Mouse (Mus musculus) hindbrain, embryonic 12.5 days (tissue): Measurements from ENCODE around the gene Gck. TPM values are rescaled to one million over a fixed set of nuclear protein-coding genes. Genes with fewer than 3 reads are reported as not detected.
"Not testable (repeated sequence)": the region's sequence is repeated elsewhere in the genome, so short reads cannot be mapped to it uniquely, and the experiment has no call there.

Source experiments
- ATAC-seq: fragments of 200-750 bp; cut with Nextera tagmentation; 2 replicates; pipeline ENCODE4 v1.8.0; 2017; ENCODE audit warnings: moderate TSS enrichment; ENCODE audit not compliant: low FRiP score
- H3K27ac ChIP-seq: fragments of 300-500 bp; sonication (generic); 2 replicates; pipeline ENCODE4 v1.5.1; 2016; ENCODE audit warnings: mild to moderate bottlenecking
- H3K27me3 ChIP-seq: fragments of 300-500 bp; sonication (generic); 2 replicates; pipeline ENCODE4 v1.6.1; 2016; ENCODE audit warnings: mild to moderate bottlenecking
- H3K36me3 ChIP-seq: fragments of 300-500 bp; sonication (generic); 2 replicates; pipeline ENCODE4 v1.6.1; 2016; ENCODE audit warnings: mild to moderate bottlenecking
- H3K4me1 ChIP-seq: fragments of 300-500 bp; sonication (generic); 2 replicates; pipeline ENCODE4 v1.6.1; 2016
- H3K4me2 ChIP-seq: fragments of 300-500 bp; sonication (generic); replicated peaks from 2 replicates; pipeline ENCODE4 v1.6.1; 2016; ENCODE audit warnings: mild to moderate bottlenecking
- H3K4me3 ChIP-seq: fragments of 300-500 bp; sonication (generic); 2 replicates; pipeline ENCODE4 v1.5.1; 2016; ENCODE audit warnings: mild to moderate bottlenecking
- H3K9ac ChIP-seq: fragments of 300-500 bp; sonication (generic); 2 replicates; pipeline ENCODE4 v1.6.1; 2016; ENCODE audit warnings: mild to moderate bottlenecking, moderate library complexity
- H3K9me3 ChIP-seq: fragments of 300-500 bp; sonication (generic); replicated peaks from 2 replicates; pipeline ENCODE4 v1.6.1; 2016; ENCODE audit warnings: mild to moderate bottlenecking
- WGBS: fragments of 180-500 bp; shearing (Covaris S2); methylation state at CpG from one replicate; pipeline ENCODE4 v1.1.7; 2016; 5-methylcytosine and 5-hydroxymethylcytosine counted together
- polyA plus RNA-seq: library from polyadenylated mRNA; unstranded; fragments of >200 nt; fragmentation: Nextera tagmentation; extraction: Ambion mirVana; gene quantifications from 2 replicates; pipeline ENCODE4 v1.2.1, GENCODE M21; 2016

Gck gene
- polyA plus RNA-seq, 1 experiment from 2014 or later = 3.6 TPM

GRCm38 (mm10) chr11:5903844-5904243 lies 46.0 kb downstream of the Gck start:
- 89% methylated on average over 2 of the region's 2 CpGs for WGBS
- peak overlapping the region; percentile 40; the same call in 1 of the 2 replicates for H3K27ac ChIP-seq
- no peak for ATAC-seq
- peaks cover 14% of the 10 kb centered on the region for H3K27me3 ChIP-seq
- H3K9ac ChIP-seq = no peak overlapping the region
- H3K4me1 ChIP-seq = peaks cover 26% of the 10 kb centered on the region
- H3K4me3 ChIP-seq = no peak overlapping the region
- no peak overlapping the region for H3K4me2 ChIP-seq
- no peaks in the 10 kb centered on the region for H3K9me3 ChIP-seq
- no peaks in the 10 kb centered on the region for H3K36me3 ChIP-seq

DNA sequence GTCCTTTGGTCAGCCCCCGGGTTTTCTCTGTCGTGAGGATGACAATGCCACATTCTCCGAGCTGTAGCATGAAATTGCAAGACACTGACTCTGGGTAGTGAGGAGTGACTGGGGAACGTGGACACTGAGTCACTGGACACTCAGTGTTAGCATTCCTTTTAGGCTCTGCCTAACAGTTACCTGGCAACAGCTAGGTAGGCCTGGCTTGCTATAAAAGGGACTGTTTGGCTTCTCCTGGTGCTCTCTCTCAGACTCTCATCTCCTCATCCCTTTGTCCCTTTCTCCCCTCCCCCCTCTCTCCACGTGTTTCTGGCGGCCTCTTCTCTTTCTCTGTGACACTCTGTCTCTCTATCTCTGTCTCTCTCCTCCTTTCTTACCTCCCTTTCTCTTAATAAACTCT lies 47.5 kb downstream of the Gck start:
- Histone ChIP-seq H3K9me3 (no peaks in the 10 kb centered on the region), H3K4me3 (peak overlapping the region; percentile 38), H3K9ac (peak overlapping the region; percentile 58), H3K4me1 (peaks cover 32% of the 10 kb centered on the region), H3K27me3 (peaks cover 25% of the 10 kb centered on the region), H3K27ac (peak overlapping the region; percentile 75), H3K4me2 (peak overlapping the region; percentile 73), H3K36me3 (no peaks in the 10 kb centered on the region)
- peak; percentile 51; the same call in 1 of the 2 replicates for ATAC-seq
- WGBS = 3% methylated on average over 6 of the region's 6 CpGs

GRCm38 (mm10) chr11:5901950-5902349 lies 47.9 kb downstream of the Gck start:
- Histone ChIP-seq H3K27ac (peak overlapping the region; percentile 75), H3K27me3 (peaks cover 29% of the 10 kb centered on the region), H3K4me2 (peak overlapping the region; percentile 73), H3K9me3 (no peaks in the 10 kb centered on the region), H3K4me3 (peak overlapping the region; percentile 38), H3K4me1 (peaks cover 36% of the 10 kb centered on the region), H3K36me3 (no peaks in the 10 kb centered on the region), H3K9ac (peak overlapping the region; percentile 58)
- under 1% methylated on average over 32 of the region's 32 CpGs for WGBS
- ATAC-seq = peak; percentile 81

DNA sequence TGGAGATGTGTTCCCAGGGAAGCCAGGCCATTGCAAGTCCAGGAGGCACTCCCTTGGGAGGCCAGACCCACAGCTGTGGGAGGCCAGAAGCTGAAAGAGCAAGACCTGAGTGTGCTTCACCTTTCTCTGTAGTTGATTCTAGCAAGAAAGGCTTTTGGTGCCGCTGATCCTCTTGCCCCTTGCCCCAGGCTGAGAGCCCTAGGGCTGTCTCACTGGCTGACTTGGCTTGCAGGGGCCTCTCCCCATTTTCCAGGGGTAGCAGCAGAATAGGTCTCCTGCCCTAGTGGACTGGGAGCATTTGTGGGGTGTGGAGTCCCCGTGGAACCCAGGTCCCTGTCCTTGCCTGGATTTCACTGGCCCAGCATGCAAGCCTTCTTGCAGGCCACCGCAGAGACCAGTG lies 48.6 kb downstream of the Gck start:
- Histone ChIP-seq H3K27ac (peak overlapping the region; percentile 75), H3K9me3 (no peaks in the 10 kb centered on the region), H3K4me1 (peaks cover 36% of the 10 kb centered on the region), H3K4me3 (peak overlapping the region; percentile 38), H3K9ac (peak overlapping the region; percentile 58), H3K27me3 (peaks cover 32% of the 10 kb centered on the region), H3K36me3 (no peaks in the 10 kb centered on the region), H3K4me2 (peak overlapping the region; percentile 73)
- WGBS = 22% methylated on average over 3 of the region's 3 CpGs
- ATAC-seq = no peak

GRCm38 (mm10) chr11:5899286-5899685 lies 50.6 kb downstream of the Gck start:
- peaks cover 36% of the 10 kb centered on the region for H3K27me3 ChIP-seq
- no peak overlapping the region for H3K4me3 ChIP-seq
- H3K9me3 ChIP-seq = no peaks in the 10 kb centered on the region
- no peak overlapping the region for H3K27ac ChIP-seq
- peaks cover 38% of the 10 kb centered on the region for H3K4me1 ChIP-seq
- H3K9ac ChIP-seq = no peak overlapping the region
- 91% methylated on average over 10 of the region's 10 CpGs for WGBS
- H3K36me3 ChIP-seq = no peaks in the 10 kb centered on the region
- no peak for ATAC-seq
- no peak overlapping the region for H3K4me2 ChIP-seq

- Histone ChIP-seq H3K9me3 (no peaks in the 10 kb centered on the region), H3K4me1 (peaks cover 38% of the 10 kb centered on the region), H3K4me3 (no peak within 1 kb of the TSS), H3K9ac (no peak within 1 kb of the TSS), H3K36me3 (no peaks in the 10 kb centered on the region), H3K4me2 (no peak within 1 kb of the TSS), H3K27me3 (peaks cover 36% of the 10 kb centered on the region), H3K27ac (no peak within 1 kb of the TSS)
- WGBS = 70% methylated on average over 5 of the region's 5 CpGs
- no peak for ATAC-seq
Observed at GRCm38 (mm10) chr11:5898531-5898930, 51.4 kb downstream of the Gck start, which contains the start of gene Myl7. TSS of gene Myl7 (minus strand) at chr11:5898782.

GRCm38 (mm10) chr11:5897839-5898238 lies 52.0 kb downstream of the Gck start:
- no peak for ATAC-seq
- H3K9ac ChIP-seq = no peak overlapping the region
- H3K4me2 ChIP-seq = no peak overlapping the region
- H3K27me3 ChIP-seq = peaks cover 34% of the 10 kb centered on the region
- no peak overlapping the region for H3K4me3 ChIP-seq
- no peaks in the 10 kb centered on the region for H3K9me3 ChIP-seq
- H3K36me3 ChIP-seq = no peaks in the 10 kb centered on the region
- H3K4me1 ChIP-seq = peaks cover 37% of the 10 kb centered on the region
- 10% methylated on average over 10 of the region's 10 CpGs for WGBS
- H3K27ac ChIP-seq = no peak overlapping the region

- H3K36me3 ChIP-seq = no peaks in the 10 kb centered on the region
- H3K4me3 ChIP-seq = no peak overlapping the region
- no peak overlapping the region for H3K9ac ChIP-seq
- peaks cover 30% of the 10 kb centered on the region for H3K27me3 ChIP-seq
- 15% methylated on average over 16 of the region's 16 CpGs for whole genome bisulfite sequencing
- H3K4me2 ChIP-seq = no peak overlapping the region
- H3K4me1 ChIP-seq = peaks cover 37% of the 10 kb centered on the region
- no peak overlapping the region for H3K27ac ChIP-seq
- no peak for ATAC-seq
- no peaks in the 10 kb centered on the region for H3K9me3 ChIP-seq
Observed at GRCm38 (mm10) chr11:5897230-5897629, 52.7 kb downstream of the Gck start.

DNA sequence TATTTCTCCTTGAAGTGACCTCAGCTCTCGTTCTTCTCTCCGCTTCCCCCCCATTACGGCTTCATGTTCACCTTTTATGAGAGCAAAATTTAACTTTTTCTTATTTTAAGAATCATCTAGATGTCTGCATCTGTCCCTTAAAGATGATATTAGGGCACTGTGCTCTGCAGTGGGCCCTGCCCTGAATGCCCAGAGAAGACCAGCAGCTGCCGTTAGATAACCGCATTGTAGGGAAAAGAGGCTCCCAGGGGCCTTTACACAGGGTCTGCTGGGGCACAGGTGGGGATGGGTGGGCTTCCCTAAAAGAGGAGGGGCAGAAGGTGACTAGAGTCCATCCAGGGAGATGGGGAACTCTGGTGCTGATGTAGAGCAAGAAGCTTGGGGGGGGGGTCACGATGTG lies 56.1 kb downstream of the Gck start:
- peaks cover 21% of the 10 kb centered on the region for H3K27me3 ChIP-seq
- no peak overlapping the region for H3K9ac ChIP-seq
- no peak overlapping the region for H3K27ac ChIP-seq
- no peak for ATAC-seq
- no peak overlapping the region for H3K4me2 ChIP-seq
- H3K9me3 ChIP-seq = no peaks in the 10 kb centered on the region
- H3K4me1 ChIP-seq = peaks cover 34% of the 10 kb centered on the region
- H3K4me3 ChIP-seq = no peak overlapping the region
- 62% methylated on average over 6 of the region's 6 CpGs for WGBS
- no peaks in the 10 kb centered on the region for H3K36me3 ChIP-seq

DNA sequence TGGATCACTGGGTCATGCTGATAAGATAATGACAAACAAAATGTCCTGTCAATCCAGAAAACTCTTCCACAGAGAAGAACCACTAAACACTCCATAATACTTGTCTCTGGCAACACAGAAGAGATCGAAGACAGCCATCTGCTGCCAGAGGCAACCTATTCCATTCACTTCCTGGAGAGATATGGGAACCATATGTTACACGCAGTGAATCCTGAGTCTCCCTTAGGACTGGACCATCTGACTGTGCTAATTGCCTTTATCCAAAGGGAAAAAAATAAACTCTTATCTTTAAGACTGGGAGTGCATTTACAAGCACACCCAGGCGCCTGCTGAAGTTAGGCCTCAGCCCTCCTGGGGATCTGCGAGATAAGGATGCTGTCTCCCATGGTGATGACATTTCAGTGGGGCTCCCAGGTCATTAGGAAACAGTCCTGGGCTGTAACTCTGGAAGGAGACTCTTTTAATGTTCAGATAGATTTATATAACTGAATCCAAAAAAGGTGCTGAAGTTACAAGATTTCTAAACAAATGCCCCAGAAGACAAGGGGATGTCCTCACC lies 57.0 kb downstream of the Gck start:
- peak overlapping the region; percentile 25; the same call in 1 of the 2 replicates for H3K27ac ChIP-seq

DNA sequence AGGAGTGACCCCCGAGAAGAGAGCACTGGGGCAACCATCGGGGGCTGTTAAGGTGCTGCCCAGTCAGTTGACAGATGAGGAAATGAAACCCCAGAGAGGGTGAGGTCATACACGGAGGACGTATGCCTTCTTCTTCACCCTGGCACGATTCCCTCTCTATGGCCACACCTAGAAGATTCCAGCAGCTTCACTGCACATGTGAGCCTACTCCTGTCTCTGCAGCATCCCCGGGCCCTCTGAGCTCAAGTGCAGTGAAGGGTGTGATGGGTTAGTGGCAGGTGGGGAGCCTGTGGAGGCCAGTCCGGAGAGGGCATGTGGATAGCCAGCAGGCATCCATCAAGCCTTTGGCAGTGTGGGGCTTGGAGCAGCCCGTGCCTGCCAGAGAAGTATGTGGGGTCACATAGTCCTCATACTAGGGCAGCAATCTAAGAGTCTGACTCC lies 57.7 kb downstream of the Gck start:
- no peaks in the 10 kb centered on the region for H3K36me3 ChIP-seq
- no peak overlapping the region for H3K4me2 ChIP-seq
- H3K27ac ChIP-seq = 0 out of 2 replicates have a peak overlapping the region, but pooled peaks have one; percentile 25
- no peak overlapping the region for H3K4me3 ChIP-seq
- H3K4me1 ChIP-seq = peaks cover 33% of the 10 kb centered on the region
- no peak for ATAC-seq
- WGBS = 44% methylated on average over 8 of the region's 8 CpGs
- no peaks in the 10 kb centered on the region for H3K9me3 ChIP-seq
- H3K9ac ChIP-seq = no peak overlapping the region
- H3K27me3 ChIP-seq = peaks cover 9% of the 10 kb centered on the region

More for the DNA sequence above, 57.0 kb downstream of the Gck start:
- no peak overlapping the region for H3K9ac ChIP-seq
- H3K9me3 ChIP-seq = no peaks in the 10 kb centered on the region
- peaks cover 15% of the 10 kb centered on the region for H3K27me3 ChIP-seq
- H3K36me3 ChIP-seq = no peaks in the 10 kb centered on the region
- ATAC-seq = 0 out of 2 replicates have a peak, but pooled peaks have one; percentile 14
- no peak overlapping the region for H3K4me2 ChIP-seq
- WGBS = 36% methylated on average over 4 of the region's 4 CpGs
- H3K4me1 ChIP-seq = peaks cover 34% of the 10 kb centered on the region
- H3K4me3 ChIP-seq = no peak overlapping the region

DNA sequence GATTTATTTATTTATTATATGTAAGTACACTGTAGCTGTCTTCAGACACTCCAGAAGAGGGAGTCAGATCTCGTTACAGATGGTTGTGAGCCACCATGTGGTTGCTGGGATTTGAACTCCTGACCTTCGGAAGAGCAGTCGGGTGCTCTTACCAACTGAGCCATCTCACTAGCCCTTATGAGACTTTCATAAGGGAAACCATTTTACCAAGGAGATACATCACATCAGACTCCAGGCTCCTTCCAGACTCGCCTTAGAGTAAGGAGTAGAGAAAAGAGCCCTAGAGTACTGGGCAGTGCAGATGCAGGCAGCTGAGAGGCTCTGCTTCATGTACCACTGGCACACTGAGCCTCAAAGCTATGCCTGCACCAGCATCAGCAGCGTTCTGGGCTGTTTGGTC lies 61.3 kb downstream of the Gck start:
- not testable (repeated sequence) for H3K9me3 ChIP-seq, H3K27me3 ChIP-seq, ATAC-seq, H3K4me3 ChIP-seq, H3K27ac ChIP-seq, H3K36me3 ChIP-seq, H3K9ac ChIP-seq, H3K4me2 ChIP-seq
- WGBS = 70% methylated on average over 5 of the region's 5 CpGs
- H3K4me1 ChIP-seq = peaks cover 39% of the 10 kb centered on the region

DNA sequence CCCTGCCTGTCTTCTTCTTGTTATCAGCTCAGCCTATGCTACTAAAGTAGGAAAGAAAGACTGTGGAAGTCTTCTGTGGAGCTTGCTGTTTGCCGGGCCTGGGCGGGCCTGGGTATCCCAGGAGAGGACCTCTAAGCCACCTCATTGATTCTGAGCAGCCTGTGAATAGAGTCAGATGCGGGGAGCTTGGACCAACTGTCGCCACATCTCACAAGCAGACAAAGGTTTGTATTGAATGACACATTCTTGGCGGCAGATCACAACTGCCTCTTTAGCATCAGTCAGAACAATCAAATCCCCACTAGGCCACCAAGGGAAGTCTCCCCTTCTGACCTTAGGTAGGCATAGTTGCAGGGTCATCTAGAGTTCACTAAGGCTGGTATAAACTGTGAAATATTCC lies 62.6 kb downstream of the Gck start:
- H3K27ac ChIP-seq = peak overlapping the region; percentile 57
- no peaks in the 10 kb centered on the region for H3K9me3 ChIP-seq
- no peak overlapping the region for H3K4me2 ChIP-seq
- peak; percentile 38; the same call in 1 of the 2 replicates for ATAC-seq
- WGBS = 11% methylated on average over 5 of the region's 5 CpGs
- no peaks in the 10 kb centered on the region for H3K27me3 ChIP-seq
- no peaks in the 10 kb centered on the region for H3K36me3 ChIP-seq
- H3K4me3 ChIP-seq = no peak overlapping the region
- H3K9ac ChIP-seq = no peak overlapping the region
- peaks cover 30% of the 10 kb centered on the region for H3K4me1 ChIP-seq
